ENCODE assay signal across 10 mouse cellular contexts in genomic region chr12:112664656-112665055, GRCm38 (mm10). TPM values are rescaled to one million over a fixed set of nuclear protein-coding genes. Genes with fewer than 3 reads are reported as not detected.
DNase-seq lines count a peak whose midpoint lies in the region; ATAC-seq and TF ChIP-seq lines count a peak whose summit lies in the region.
"Had no signal": no experiment of that assay in that cellular context is flagged by ENCODE, and none has a peak within 500 bp of the region (broad histone marks: within the 10 kb centered on the region; RNA-seq: fewer than 3 reads in every experiment).

No protein-coding gene starts in this region.

- peaks cover 91% of the 10 kb centered on the region for H3K36me3 ChIP-seq in lung, embryonic 14.5 days (ENCODE audit: insufficient read depth)
- peaks cover 43% of the 10 kb centered on the region for H3K36me3 ChIP-seq in intestine, embryonic 16.5 days (ENCODE audit: control insufficient read depth, insufficient read depth, low read length)
- H3K36me3 ChIP-seq in stomach, embryonic 15.5 days: peaks cover 45% of the 10 kb centered on the region
- peaks cover 36% of the 10 kb centered on the region for H3K36me3 ChIP-seq in thymus, adult 2 months (ENCODE audit: control insufficient read depth, insufficient read depth, low read length)

- H3K9ac ChIP-seq in lung, embryonic 14.5 days: no peak overlapping the region
- H3K9ac ChIP-seq in intestine, embryonic 16.5 days (ENCODE audit: low read depth, low read length): peak overlapping the region; percentile 49
- no peak overlapping the region for H3K9ac ChIP-seq in stomach, embryonic 15.5 days

- H3K27me3 ChIP-seq in lung, embryonic 14.5 days (ENCODE audit: insufficient read depth, low read length): no peaks in the 10 kb centered on the region
- H3K27me3 ChIP-seq in intestine, embryonic 16.5 days (replicated peaks; ENCODE audit: control insufficient read depth, insufficient read depth, low read length): no peaks in the 10 kb centered on the region
- no peaks in the 10 kb centered on the region for H3K27me3 ChIP-seq in stomach, embryonic 15.5 days (replicated peaks)
- H3K27me3 ChIP-seq in thymus, adult 2 months (ENCODE audit: control insufficient read depth, insufficient read depth, low read length): no peaks in the 10 kb centered on the region

- no peaks in the 10 kb centered on the region for H3K9me3 ChIP-seq in lung, embryonic 14.5 days (ENCODE audit: low read depth, low read length)
- no peaks in the 10 kb centered on the region for H3K9me3 ChIP-seq in intestine, embryonic 16.5 days (ENCODE audit: control insufficient read depth, low read length)
- H3K9me3 ChIP-seq in stomach, embryonic 15.5 days: no peaks in the 10 kb centered on the region

- H3K4me2 ChIP-seq in lung, embryonic 14.5 days: peak overlapping the region; percentile 42
- no peak overlapping the region for H3K4me2 ChIP-seq in intestine, embryonic 16.5 days (ENCODE audit: low read depth, low read length)
- no peak overlapping the region for H3K4me2 ChIP-seq in stomach, embryonic 15.5 days

- ATAC-seq in lung, embryonic 14.5 days (ENCODE audit: insufficient read depth): no peak
- ATAC-seq in intestine, embryonic 16.5 days: no peak
- no peak for ATAC-seq in stomach, embryonic 15.5 days (ENCODE audit: insufficient read depth, low FRiP score, low read depth)
- ATAC-seq: inflammation-experienced regulatory T-cells, adult 6 months had no signal

- 25% methylated on average over 5 of the region's 5 CpGs for WGBS in lung, embryonic 14.5 days
- 43% methylated on average over 5 of the region's 5 CpGs for WGBS in intestine, embryonic 16.5 days
- WGBS in stomach, embryonic 15.5 days: 35% methylated on average over 5 of the region's 5 CpGs
- 79% methylated on average over 5 of the region's 5 CpGs for WGBS in thymus, adult 2 months

- peaks cover 68% of the 10 kb centered on the region for H3K4me1 ChIP-seq in lung, embryonic 14.5 days (ENCODE audit: insufficient read depth)
- peaks cover 91% of the 10 kb centered on the region for H3K4me1 ChIP-seq in intestine, embryonic 16.5 days (ENCODE audit: control insufficient read depth, insufficient read depth, low read length)
- peaks cover 97% of the 10 kb centered on the region for H3K4me1 ChIP-seq in stomach, embryonic 15.5 days
- no peaks in the 10 kb centered on the region for H3K4me1 ChIP-seq in thymus, adult 2 months (replicated peaks; ENCODE audit: control insufficient read depth, insufficient read depth, low read length)

- H3K4me3 ChIP-seq in lung, embryonic 14.5 days (ENCODE audit: low read depth, low read length): no peak overlapping the region
- H3K4me3 ChIP-seq in intestine, embryonic 16.5 days (ENCODE audit: low read length): no peak overlapping the region
- no peak overlapping the region for H3K4me3 ChIP-seq in stomach, embryonic 15.5 days (replicated peaks)
- H3K4me3 ChIP-seq in thymus, adult 2 months (ENCODE audit: control insufficient read depth, insufficient read depth, low read length): no peak overlapping the region

- TF ChIP-seq CTCF in lung, embryonic 14.5 days (IDR thresholded peaks at IDR 0.05; ENCODE audit: low read depth): no peak
- TF ChIP-seq CTCF in thymus, adult 2 months (IDR thresholded peaks at IDR 0.05; ENCODE audit: borderline replicate concordance, control insufficient read depth, extremely low read depth, insufficient read depth, low read length, poor library complexity): no peak

- H3K27ac ChIP-seq in lung, embryonic 14.5 days (ENCODE audit: low read depth): peak overlapping the region; percentile 85
- H3K27ac ChIP-seq in intestine, embryonic 16.5 days (ENCODE audit: low read length): peak overlapping the region; percentile 72
- H3K27ac ChIP-seq in stomach, embryonic 15.5 days: peak overlapping the region; percentile 70
- no peak overlapping the region for H3K27ac ChIP-seq in thymus, adult 2 months (ENCODE audit: control insufficient read depth, insufficient read depth, low read length)

- no peak for TF ChIP-seq POLR2A in thymus, adult 2 months (IDR thresholded peaks at IDR 0.05; ENCODE audit: control insufficient read depth, extremely low read depth, insufficient read depth, low read length, poor library complexity)

- DNase-seq in cerebellum, adult 9-11 months: peak; percentile 60
- DNase-seq in cerebellum, adult 11-12 months: no peak
- DNase-seq in lung, embryonic 14.5 days: no peak
- DNase-seq in lung, postnatal 4 days: no peak
- DNase-seq in kidney, adult 8-10 months: no peak
- no peak for DNase-seq in thymus, adult 2 months
- DNase-seq: adrenal gland, postnatal 10 days had no signal

RNA-seq across cellular contexts. Expression of gene Akt1, which starts 10.0 kb away (rescaled TPM):
- 140 and 166 TPM in 2 replicates for polyA plus RNA-seq in lung, embryonic 14.5 days (2014; fragmentation: Nextera tagmentation; extraction: Ambion mirVana)
- polyA plus RNA-seq in intestine, embryonic 16.5 days (2015; fragmentation: Nextera tagmentation; extraction: Ambion mirVana): 56.5 and 65.5 TPM in 2 replicates
- 161 and 170 TPM in 2 replicates for polyA plus RNA-seq in stomach, embryonic 15.5 days (2015; fragmentation: Nextera tagmentation; extraction: Ambion mirVana)
- polyA plus RNA-seq in thymus, adult 2 months (2012; rRNA removed): 220 and 229 TPM in 2 replicates

RNA-seq across cellular contexts. Expression of gene Zbtb42, which starts 14.0 kb away (rescaled TPM):
- polyA plus RNA-seq in lung, embryonic 14.5 days (2014; fragmentation: Nextera tagmentation; extraction: Ambion mirVana): 6.7 and 9.0 TPM in 2 replicates
- polyA plus RNA-seq in intestine, embryonic 16.5 days (2015; fragmentation: Nextera tagmentation; extraction: Ambion mirVana): 6.8 and 8.2 TPM in 2 replicates
- 9.3 and 10.8 TPM in 2 replicates for polyA plus RNA-seq in stomach, embryonic 15.5 days (2015; fragmentation: Nextera tagmentation; extraction: Ambion mirVana)
- 15.9 and 17.8 TPM in 2 replicates for polyA plus RNA-seq in thymus, adult 2 months (2012; rRNA removed)

RNA-seq across cellular contexts. Expression of gene Siva1, which starts 20.2 kb away (rescaled TPM):
- 253 and 291 TPM in 2 replicates for polyA plus RNA-seq in lung, embryonic 14.5 days (2014; fragmentation: Nextera tagmentation; extraction: Ambion mirVana)
- polyA plus RNA-seq in intestine, embryonic 16.5 days (2015; fragmentation: Nextera tagmentation; extraction: Ambion mirVana): 168 and 186 TPM in 2 replicates
- polyA plus RNA-seq in stomach, embryonic 15.5 days (2015; fragmentation: Nextera tagmentation; extraction: Ambion mirVana): 198 and 214 TPM in 2 replicates
- polyA plus RNA-seq in thymus, adult 2 months (2012; rRNA removed): 131 and 134 TPM in 2 replicates

RNA-seq across cellular contexts. Expression of gene Adssl1, which starts 44.8 kb away (rescaled TPM):
- 3.8 and 5.0 TPM in 2 replicates for polyA plus RNA-seq in lung, embryonic 14.5 days (2014; fragmentation: Nextera tagmentation; extraction: Ambion mirVana)
- polyA plus RNA-seq in intestine, embryonic 16.5 days (2015; fragmentation: Nextera tagmentation; extraction: Ambion mirVana): 2.1 and 2.7 TPM in 2 replicates
- 4.3 and 4.4 TPM in 2 replicates for polyA plus RNA-seq in stomach, embryonic 15.5 days (2015; fragmentation: Nextera tagmentation; extraction: Ambion mirVana)
- polyA plus RNA-seq in thymus, adult 2 months (2012; rRNA removed): 10.9 and 14.2 TPM in 2 replicates

RNA-seq across cellular contexts. Expression of gene Cep170b, which starts 55.6 kb away (rescaled TPM):
- 21.4 and 23.1 TPM in 2 replicates for polyA plus RNA-seq in lung, embryonic 14.5 days (2014; fragmentation: Nextera tagmentation; extraction: Ambion mirVana)
- 12.4 and 13.2 TPM in 2 replicates for polyA plus RNA-seq in intestine, embryonic 16.5 days (2015; fragmentation: Nextera tagmentation; extraction: Ambion mirVana)
- polyA plus RNA-seq in stomach, embryonic 15.5 days (2015; fragmentation: Nextera tagmentation; extraction: Ambion mirVana): 24.3 and 24.6 TPM in 2 replicates
- 21.1 and 22.8 TPM in 2 replicates for polyA plus RNA-seq in thymus, adult 2 months (2012; rRNA removed)
